Mouse (Mus musculus) layer of hippocampus, postnatal 10 days (tissue): Measurements from ENCODE around the gene Ppp6r3. TPM values are rescaled to one million over a fixed set of nuclear protein-coding genes. Genes with fewer than 3 reads are reported as not detected.
"Not testable (repeated sequence)": the region's sequence is repeated elsewhere in the genome, so short reads cannot be mapped to it uniquely, and the experiment has no call there.

ENCODE experiments used
- DNase-seq, 2 experiments: peaks; one replicate each; pipeline ENCODE4 v3.0.0; 2021; ENCODE audit warnings: low spot score in 2 of 2
- long read RNA-seq: library from polyadenylated mRNA; stranded (forward); transcript quantifications from one replicate; pipeline ENCODE4 v2.0.0, GENCODE M21; 2023
- total RNA-seq, 2 experiments: library from RNA; stranded (reverse); gene quantifications; 2 replicates each; pipeline ENCODE4 v1.2.3; 2021

Gene Ppp6r3
- total RNA-seq = 10 to 100 TPM; 92.2 TPM
- long read RNA-seq, full-length matches to known transcripts = 2 of 14 reads
- long read RNA-seq, partial matches to known transcripts = 9 of 14 reads
- long read RNA-seq, other reads (novel, unspliced or antisense) = 3 of 14 reads

GRCm38 (mm10) chr19:3575632-3576384, at the start of gene Ppp6r3:
Gene Ppp6r3 (minus strand): TSS chr19:3575749.
- peak; percentile 98 for DNase-seq

- no peak for DNase-seq
Observed at GRCm38 (mm10) chr19:3625111-3625510, 49.6 kb upstream of the Ppp6r3 start.

- peak; percentile 62 to 67 for DNase-seq
Observed at GRCm38 (mm10) chr19:3623824-3624223, 48.3 kb upstream of the Ppp6r3 start.

GRCm38 (mm10) chr19:3623294-3623693, 47.7 kb upstream of the Ppp6r3 start:
- no peak for DNase-seq

GRCm38 (mm10) chr19:3620871-3621270, 45.3 kb upstream of the Ppp6r3 start:
- DNase-seq = peak; percentile 29 to 32

GRCm38 (mm10) chr19:3619359-3619758, 43.8 kb upstream of the Ppp6r3 start:
- DNase-seq = no peak

- no peak for DNase-seq
Observed at GRCm38 (mm10) chr19:3613991-3614390, 38.4 kb upstream of the Ppp6r3 start.

- DNase-seq = no peak
Observed at GRCm38 (mm10) chr19:3612534-3613273, 37.2 kb upstream of the Ppp6r3 start.

- no peak for DNase-seq
Observed at GRCm38 (mm10) chr19:3611730-3612129, 36.2 kb upstream of the Ppp6r3 start.

- DNase-seq = no peak
Observed at GRCm38 (mm10) chr19:3610886-3611285, 35.3 kb upstream of the Ppp6r3 start.

- no peak for DNase-seq
Observed at GRCm38 (mm10) chr19:3609826-3610225, 34.3 kb upstream of the Ppp6r3 start.

- DNase-seq = no peak
Observed at GRCm38 (mm10) chr19:3594316-3594715, 18.8 kb upstream of the Ppp6r3 start.

GRCm38 (mm10) chr19:3593379-3594055, 18.0 kb upstream of the Ppp6r3 start:
- no peak for DNase-seq

GRCm38 (mm10) chr19:3589968-3590367, 14.4 kb upstream of the Ppp6r3 start:
- DNase-seq = no peak

GRCm38 (mm10) chr19:3589547-3589946, 14.0 kb upstream of the Ppp6r3 start:
- no peak for DNase-seq

- DNase-seq = not testable (repeated sequence)
Observed at GRCm38 (mm10) chr19:3587729-3588128, 12.2 kb upstream of the Ppp6r3 start.

GRCm38 (mm10) chr19:3586540-3586939, 11.0 kb upstream of the Ppp6r3 start:
- DNase-seq = peak; percentile 50 to 67

GRCm38 (mm10) chr19:3586026-3586425, 10.5 kb upstream of the Ppp6r3 start:
- DNase-seq = no peak

GRCm38 (mm10) chr19:3581326-3581725, 5.8 kb upstream of the Ppp6r3 start:
- DNase-seq = peak; percentile 75 to 78

GRCm38 (mm10) chr19:3577911-3578290, 2.4 kb upstream of the Ppp6r3 start:
- DNase-seq = no peak

GRCm38 (mm10) chr19:3577265-3577910, 1.8 kb upstream of the Ppp6r3 start:
- DNase-seq = no peak
